Mouse (Mus musculus) neural tube, embryonic 14.5 days (tissue): ENCODE measurements around the gene Cd300ld3. TPM values are rescaled to one million over a fixed set of nuclear protein-coding genes. Genes with fewer than 3 reads are reported as not detected.

ENCODE experiments used
- ATAC-seq: fragments of 200-750 bp; cut with Nextera tagmentation; 2 replicates; pipeline ENCODE4 v1.8.0; 2017; ENCODE audit warnings: low read depth, mild to moderate bottlenecking, moderate TSS enrichment, moderate library complexity
- H3K27ac ChIP-seq: fragments of 300-500 bp; sonication (generic); 2 replicates; pipeline ENCODE4 v1.5.1; 2014; ENCODE audit warnings: low read depth, mild to moderate bottlenecking, control low read depth, low read length, moderate library complexity, mixed read lengths
- H3K27me3 ChIP-seq: fragments of 300-500 bp; sonication (generic); 2 replicates; pipeline ENCODE4 v1.6.1; 2014; ENCODE audit warnings: low read length; ENCODE audit not compliant: control insufficient read depth, insufficient read depth
- H3K36me3 ChIP-seq: fragments of 300-500 bp; sonication (generic); 2 replicates; pipeline ENCODE4 v1.6.1; 2014; ENCODE audit warnings: low read length, mixed read lengths; ENCODE audit not compliant: control insufficient read depth, insufficient read depth
- H3K4me1 ChIP-seq: fragments of 300-500 bp; sonication (generic); 2 replicates; pipeline ENCODE4 v1.6.1; 2014; ENCODE audit warnings: low read length; ENCODE audit not compliant: control insufficient read depth, insufficient read depth
- H3K4me2 ChIP-seq: fragments of 300-500 bp; sonication (generic); 2 replicates; pipeline ENCODE4 v1.6.1; 2014; ENCODE audit warnings: mild to moderate bottlenecking, low read depth, low read length, control low read depth
- H3K4me3 ChIP-seq: fragments of 300-500 bp; sonication (generic); 2 replicates; pipeline ENCODE4 v1.5.1; 2014; ENCODE audit warnings: low read depth, low read length, control low read depth, mixed read lengths
- H3K9ac ChIP-seq: fragments of 300-500 bp; sonication (generic); replicated peaks from 2 replicates; pipeline ENCODE4 v1.6.1; 2014; ENCODE audit warnings: low read depth, mild to moderate bottlenecking, control low read depth, low read length, mixed read lengths
- H3K9me3 ChIP-seq: fragments of 300-500 bp; sonication (generic); 2 replicates; pipeline ENCODE4 v1.6.1; 2016; ENCODE audit warnings: low read length; ENCODE audit not compliant: control insufficient read depth
- WGBS: fragments of 180-500 bp; shearing (Covaris S2); extraction: QIAGEN DNeasy Blood & Tissue Kit; methylation state at CpG from one replicate; pipeline ENCODE4 v1.1.7; 2014; 5-methylcytosine and 5-hydroxymethylcytosine counted together
- polyA plus RNA-seq: library from polyadenylated mRNA; unstranded; fragments of >200 nt; fragmentation: Nextera tagmentation; extraction: Ambion mirVana; gene quantifications from 2 replicates; pipeline ENCODE4 v1.2.1, GENCODE M21; 2014

The Cd300ld3 gene
- not detected in 2 replicates for polyA plus RNA-seq

DNA sequence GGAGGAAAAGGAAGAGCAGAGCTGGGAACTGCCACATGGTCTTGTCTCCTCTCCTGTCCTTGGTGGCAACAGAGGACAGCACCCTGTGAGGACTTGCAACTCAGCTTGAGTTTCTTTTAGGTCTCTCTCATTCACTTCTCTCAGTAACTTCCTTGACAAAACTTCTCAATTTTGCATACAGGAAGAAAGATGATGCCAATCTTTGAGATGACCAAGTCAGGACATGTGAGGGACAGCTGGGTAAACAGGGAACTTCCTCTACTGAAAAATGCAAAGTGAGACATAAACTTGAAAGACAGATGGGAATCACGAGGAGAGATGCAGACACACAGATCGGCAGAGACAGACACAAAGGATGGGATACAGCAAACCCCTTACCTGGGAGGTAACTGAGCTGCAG lies at the start of gene Cd300ld3:
Gene Cd300ld3, minus strand, starts transcription at position 151 of the 400 bp plus-strand sequence.
- no peak for ATAC-seq
- Histone ChIP-seq H3K36me3 (no peaks in the 10 kb centered on the region), H3K27ac (no peak within 1 kb of the TSS), H3K4me1 (no peaks in the 10 kb centered on the region), H3K9me3 (no peaks in the 10 kb centered on the region), H3K4me2 (no peak within 1 kb of the TSS), H3K4me3 (no peak within 1 kb of the TSS), H3K27me3 (no peaks in the 10 kb centered on the region), H3K9ac (no peak within 1 kb of the TSS)
- 73% methylated on average over 2 of the region's 2 CpGs for WGBS

DNA sequence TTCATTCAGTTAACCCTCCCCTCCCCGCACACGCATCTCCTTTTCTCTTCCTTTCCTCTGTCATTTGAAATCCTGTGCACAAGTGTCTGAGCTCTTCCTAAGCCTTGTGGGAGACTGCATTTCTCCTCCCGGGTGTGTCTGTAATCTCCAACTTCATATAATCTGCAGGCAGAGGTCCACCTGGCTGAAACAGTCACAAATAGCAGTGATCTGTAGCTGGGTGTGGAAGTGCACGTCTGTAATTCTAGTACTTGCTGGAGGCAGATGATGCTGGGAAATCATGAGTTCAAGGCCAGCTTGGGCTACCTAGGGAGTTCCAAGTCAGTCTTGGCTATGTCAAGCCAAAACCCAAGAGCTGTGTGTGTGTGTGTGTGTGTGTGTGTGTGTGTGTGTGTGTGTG lies 43.9 kb upstream of the Cd300ld3 start:
- no peaks in the 10 kb centered on the region for H3K36me3 ChIP-seq
- H3K4me1 ChIP-seq, result peaks cover 3% of the 10 kb centered on the region; the same call in 1 of the 2 replicates
- peaks cover 10% of the 10 kb centered on the region for H3K27me3 ChIP-seq
- no peak overlapping the region; the same call in 1 of the 2 replicates for H3K4me3 ChIP-seq
- 25% methylated on average over 4 of the region's 4 CpGs for WGBS
- H3K27ac ChIP-seq, result no peak overlapping the region
- no peak overlapping the region for H3K4me2 ChIP-seq
- H3K9ac ChIP-seq, result no peak overlapping the region
- H3K9me3 ChIP-seq, result no peaks in the 10 kb centered on the region
- no peak for ATAC-seq

DNA sequence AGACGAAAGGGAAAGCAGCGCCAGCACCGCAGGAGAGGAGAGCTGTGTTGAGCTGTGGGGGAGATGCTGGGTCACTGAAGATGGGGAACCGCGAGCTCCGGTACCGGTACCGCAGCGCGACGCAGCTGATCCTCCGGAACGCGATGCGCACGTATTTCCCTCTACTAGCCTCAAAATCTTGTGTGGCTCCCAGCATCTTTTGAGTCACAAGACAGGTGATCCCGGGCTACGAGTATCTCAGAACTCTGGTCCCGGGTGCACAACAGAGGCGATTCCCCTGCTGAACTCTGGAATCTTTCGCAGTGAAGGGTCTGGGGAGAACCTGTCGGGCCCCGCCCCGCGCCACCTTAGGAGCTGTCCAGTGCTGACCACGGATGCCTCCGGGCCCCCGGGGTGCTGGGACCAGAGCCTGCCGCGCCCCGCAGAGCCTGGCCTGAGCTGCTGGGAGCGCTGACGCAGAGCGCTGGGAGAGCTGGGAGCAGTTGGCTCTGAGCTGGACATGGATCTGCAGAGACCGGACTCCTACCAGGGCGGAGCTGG lies 43.2 kb upstream of the Cd300ld3 start, which contains the start of gene Rab37:
Gene Rab37, plus strand, starts transcription at position 70 of the 540 bp plus-strand sequence.
- Histone ChIP-seq H3K27me3 (peaks cover 10% of the 10 kb centered on the region), H3K4me1 (peaks cover 3% of the 10 kb centered on the region; the same call in 1 of the 2 replicates), H3K4me2 (peak within 1 kb of the TSS; percentile 40), H3K4me3 (peak within 1 kb of the TSS; percentile 21), H3K9me3 (no peaks in the 10 kb centered on the region), H3K36me3 (no peaks in the 10 kb centered on the region), H3K27ac (no peak within 1 kb of the TSS), H3K9ac (no peak within 1 kb of the TSS)
- WGBS, result 3% methylated on average over 36 of the region's 36 CpGs
- ATAC-seq, result no peak

DNA sequence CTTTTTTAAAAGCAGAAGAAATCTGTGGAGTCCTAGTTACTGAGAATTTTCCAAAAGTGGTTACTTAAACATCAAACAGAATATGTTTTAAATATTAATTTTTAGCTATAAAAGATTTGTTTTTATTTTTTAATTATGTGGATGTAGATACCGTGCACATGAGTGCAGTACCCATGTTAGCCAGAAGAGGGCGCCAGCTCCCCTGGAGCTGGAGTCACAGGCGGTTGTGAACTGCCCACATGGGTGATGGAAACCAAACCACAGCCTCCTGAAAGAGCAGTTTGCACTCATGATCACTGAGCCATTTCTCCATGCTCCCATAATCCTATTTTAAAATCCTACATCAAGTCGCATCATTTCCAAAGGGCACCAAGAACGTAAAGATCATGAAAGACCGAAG lies 41.6 kb upstream of the Cd300ld3 start:
- no peak overlapping the region for H3K4me2 ChIP-seq
- no peak for ATAC-seq

DNA sequence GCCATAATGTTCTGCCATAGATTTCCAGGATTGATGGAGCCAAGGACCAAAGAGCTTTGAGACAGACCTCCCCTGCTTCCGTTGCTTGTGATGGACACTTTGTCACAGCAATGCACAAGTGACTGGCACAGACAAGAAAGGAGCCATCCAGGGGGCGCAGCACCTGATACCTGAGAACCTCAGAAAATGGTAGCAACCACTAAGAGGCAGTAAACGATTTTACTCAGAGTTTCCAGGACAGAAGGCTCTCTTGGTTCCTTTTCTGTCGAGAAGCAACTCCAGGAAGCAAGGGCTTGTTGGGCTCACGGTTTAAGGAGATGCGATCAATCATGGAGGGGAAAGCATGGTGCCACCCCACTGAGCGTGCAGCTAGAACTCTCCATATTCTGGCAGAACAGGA lies 38.0 kb upstream of the Cd300ld3 start:
- WGBS, result 65% methylated on average over 7 of the region's 7 CpGs
- Histone ChIP-seq H3K9me3 (no peaks in the 10 kb centered on the region), H3K4me3 (no peak overlapping the region), H3K27me3 (peaks cover 7% of the 10 kb centered on the region), H3K36me3 (no peaks in the 10 kb centered on the region), H3K4me2 (no peak overlapping the region), H3K9ac (no peak overlapping the region), H3K4me1 (no peaks in the 10 kb centered on the region; the same call in 1 of the 2 replicates), H3K27ac (no peak overlapping the region)
- no peak for ATAC-seq

More for the DNA sequence above, 41.6 kb upstream of the Cd300ld3 start:
- Histone ChIP-seq H3K27ac (no peak overlapping the region), H3K4me1 (peaks cover 3% of the 10 kb centered on the region; the same call in 1 of the 2 replicates), H3K27me3 (peaks cover 10% of the 10 kb centered on the region), H3K36me3 (no peaks in the 10 kb centered on the region), H3K4me3 (no peak overlapping the region), H3K9me3 (no peaks in the 10 kb centered on the region), H3K9ac (no peak overlapping the region)
- 69% methylated on average over 6 of the region's 6 CpGs for WGBS

DNA sequence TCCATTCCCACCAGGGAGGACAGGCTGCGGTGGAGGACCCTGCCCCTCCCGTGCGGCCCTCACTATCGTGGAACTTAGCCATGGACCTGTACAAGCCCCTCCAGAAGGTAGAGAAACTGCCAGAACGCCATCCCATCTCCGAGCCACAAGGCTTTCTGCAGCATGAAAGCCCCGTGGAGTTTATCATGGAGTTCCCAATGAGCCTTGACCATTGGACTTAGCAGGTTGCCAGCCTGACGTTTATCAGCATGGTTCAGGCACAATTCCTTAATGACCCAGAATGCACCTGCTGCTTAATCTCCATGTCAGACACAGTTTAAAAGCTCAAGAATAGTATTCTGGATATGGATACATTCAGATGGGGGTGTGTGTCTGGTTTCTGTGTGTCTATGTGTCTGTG lies 36.9 kb upstream of the Cd300ld3 start:
- 48% methylated on average over 8 of the region's 8 CpGs for WGBS

DNA sequence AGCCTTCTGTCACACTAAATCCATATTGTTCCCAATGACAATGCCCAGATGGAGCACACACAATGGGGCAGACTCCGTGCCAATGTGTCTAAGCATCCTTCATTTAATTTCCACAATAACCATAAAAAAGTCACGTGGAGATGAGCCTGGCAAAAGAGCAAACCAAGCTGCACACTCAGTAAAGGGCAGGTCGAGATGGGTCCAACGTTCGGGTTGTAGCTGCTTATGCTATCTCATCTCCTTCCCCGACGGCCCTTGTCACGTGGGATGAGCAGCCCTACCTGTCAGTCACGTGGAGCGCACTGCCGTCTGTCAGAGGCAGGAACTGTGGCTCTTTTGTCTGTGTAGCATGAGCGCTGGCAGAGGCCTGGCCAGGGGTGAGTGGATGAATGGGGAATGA lies 36.4 kb upstream of the Cd300ld3 start:
- no peaks in the 10 kb centered on the region for H3K36me3 ChIP-seq
- peaks cover 4% of the 10 kb centered on the region for H3K27me3 ChIP-seq
- WGBS, result 17% methylated on average over 12 of the region's 12 CpGs
- H3K9ac ChIP-seq, result no peak overlapping the region
- no peaks in the 10 kb centered on the region; the same call in 1 of the 2 replicates for H3K4me1 ChIP-seq
- no peak overlapping the region for H3K4me2 ChIP-seq
- H3K9me3 ChIP-seq, result no peaks in the 10 kb centered on the region
- no peak overlapping the region for H3K27ac ChIP-seq
- no peak overlapping the region for H3K4me3 ChIP-seq
- ATAC-seq, result no peak

More for the DNA sequence above, 36.9 kb upstream of the Cd300ld3 start:
- H3K27ac ChIP-seq, result no peak overlapping the region
- no peak for ATAC-seq
- H3K27me3 ChIP-seq, result peaks cover 4% of the 10 kb centered on the region
- no peaks in the 10 kb centered on the region for H3K9me3 ChIP-seq
- H3K36me3 ChIP-seq, result no peaks in the 10 kb centered on the region
- no peak overlapping the region for H3K4me3 ChIP-seq
- H3K4me1 ChIP-seq, result no peaks in the 10 kb centered on the region; the same call in 1 of the 2 replicates
- H3K9ac ChIP-seq, result no peak overlapping the region
- no peak overlapping the region for H3K4me2 ChIP-seq

DNA sequence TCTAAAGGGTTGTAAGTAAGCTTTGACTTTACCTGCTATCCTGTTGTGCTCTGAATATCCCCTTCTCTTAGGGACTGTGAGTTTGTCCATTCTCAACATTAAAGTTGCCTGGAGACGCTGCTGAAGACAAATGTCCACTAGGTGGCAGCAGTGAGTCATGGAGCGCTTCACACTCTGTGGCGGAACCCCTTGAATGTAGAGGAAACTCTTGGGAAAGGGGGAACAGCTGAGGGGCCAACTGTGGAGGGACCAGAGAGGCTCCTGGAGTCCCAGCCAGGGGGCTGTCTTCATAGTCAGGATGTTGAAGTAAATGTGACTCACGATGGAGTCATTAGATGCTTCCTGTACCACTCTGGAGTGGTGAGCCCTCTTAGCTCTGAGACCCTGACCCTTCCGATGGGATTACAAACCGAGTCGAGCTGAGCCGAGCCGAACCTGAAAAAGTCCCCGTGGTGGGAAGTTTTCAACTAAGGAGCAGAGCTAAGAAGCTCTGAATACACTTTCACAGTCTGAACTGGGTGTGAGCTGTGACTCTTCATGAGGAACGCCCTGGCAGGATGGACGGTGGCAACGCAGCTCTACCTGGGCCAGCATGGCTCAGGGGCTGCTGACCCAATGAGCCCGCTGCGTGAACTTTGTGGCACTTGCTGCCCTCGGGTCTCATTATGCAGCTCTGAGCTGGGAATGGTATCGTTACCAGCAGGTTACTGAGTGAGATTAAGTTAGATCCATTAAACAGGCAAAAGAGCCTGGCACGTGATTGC lies 35.3 kb upstream of the Cd300ld3 start:
- H3K9ac ChIP-seq, result no peak overlapping the region
- ATAC-seq, result peak; percentile 54; the same call in 1 of the 2 replicates

DNA sequence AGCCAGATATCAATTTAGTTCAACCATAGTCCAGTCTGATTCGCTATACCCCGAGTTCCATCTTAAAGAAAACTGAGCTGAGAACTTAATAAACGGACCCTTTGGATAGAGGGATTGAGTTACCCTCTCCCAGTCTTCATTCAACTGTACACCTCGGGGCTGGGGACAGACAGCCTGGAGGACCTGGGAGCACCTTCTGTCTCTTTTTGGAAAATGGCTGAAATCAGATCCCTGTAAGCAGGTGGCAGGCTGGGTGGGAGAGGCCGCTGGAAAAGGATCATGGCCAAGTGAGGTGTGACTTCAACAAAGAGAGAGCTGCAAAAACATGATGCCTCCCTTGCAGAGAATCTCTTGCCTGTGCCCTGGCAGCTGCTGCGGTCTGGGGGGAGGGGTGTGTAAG lies 34.0 kb upstream of the Cd300ld3 start:
- Histone ChIP-seq H3K4me1 (no peaks in the 10 kb centered on the region; the same call in 1 of the 2 replicates), H3K4me2 (no peak overlapping the region), H3K27me3 (peaks cover 4% of the 10 kb centered on the region), H3K36me3 (no peaks in the 10 kb centered on the region), H3K27ac (no peak overlapping the region), H3K9ac (no peak overlapping the region), H3K9me3 (no peaks in the 10 kb centered on the region), H3K4me3 (no peak overlapping the region)
- WGBS, result 80% methylated on average over 6 of the region's 6 CpGs
- ATAC-seq, result no peak

More for the DNA sequence above, 35.3 kb upstream of the Cd300ld3 start:
- 47% methylated on average over 18 of the region's 18 CpGs for WGBS
- Histone ChIP-seq H3K4me2 (no peak overlapping the region), H3K36me3 (no peaks in the 10 kb centered on the region), H3K27me3 (peaks cover 4% of the 10 kb centered on the region), H3K27ac (no peak overlapping the region), H3K4me3 (no peak overlapping the region), H3K4me1 (no peaks in the 10 kb centered on the region; the same call in 1 of the 2 replicates), H3K9me3 (no peaks in the 10 kb centered on the region)
